Mouse (Mus musculus) CH12.LX (cell line): ENCODE results near the gene Fgf8. TPM values are rescaled to one million over a fixed set of nuclear protein-coding genes. Genes with fewer than 3 reads are reported as not detected.

Experiments used
- DNase-seq: peaks from one replicate; pipeline ENCODE4 v3.0.0-alpha.2; 2013; ENCODE audit errors: extremely low read depth
- H3K27ac ChIP-seq: 2 replicates; pipeline ENCODE4 v1.5.1; 2012; ENCODE audit warnings: low read depth, mild to moderate bottlenecking, control low read depth, moderate library complexity; ENCODE audit not compliant: insufficient read depth
- H3K27me3 ChIP-seq: replicated peaks from 2 replicates; pipeline ENCODE3; 2012; ENCODE audit warnings: inconsistent platforms
- H3K36me3 ChIP-seq, 2 experiments: replicated peaks in 1 of 2; 2 replicates each; pipeline versions ENCODE3 to v1.6.1; 2012; ENCODE audit warnings: inconsistent platforms in 1 of 2, low read length in 1 of 2, mild to moderate bottlenecking in 1 of 2, mixed read lengths in 1 of 2, moderate library complexity in 1 of 2; ENCODE audit not compliant: control insufficient read depth in 1 of 2, insufficient read depth in 1 of 2
- H3K4me1 ChIP-seq, 2 experiments: 2 replicates each; pipeline ENCODE4 v1.6.1; 2012; ENCODE audit warnings: inconsistent platforms in 1 of 2, moderate library complexity in 1 of 2; ENCODE audit not compliant: insufficient read depth in 2 of 2, control insufficient read depth in 1 of 2
- H3K4me2 ChIP-seq: 2 replicates; pipeline ENCODE4 v1.6.1; 2012; ENCODE audit warnings: low read depth, mild to moderate bottlenecking, control low read depth; ENCODE audit not compliant: poor library complexity, insufficient read depth, severe bottlenecking
- H3K4me3 ChIP-seq, 3 experiments: fragments of 150-350 bp in 1 of 3; sonication (generic) in 1 of 3; replicated peaks in 1 of 3; 2 replicates each; pipeline versions ENCODE3 to v1.5.1; 2011 to 2012; ENCODE audit warnings: low read depth in 2 of 3, low read length in 2 of 3, mild to moderate bottlenecking in 2 of 3, moderate library complexity in 2 of 3, control low read depth in 1 of 3, improper control_type of control experiment in 1 of 3, inconsistent platforms in 1 of 3, mixed read lengths in 1 of 3; ENCODE audit not compliant: poor library complexity in 1 of 3
- H3K79me2 ChIP-seq: replicated peaks from 2 replicates; pipeline ENCODE4 v1.6.1; 2012; ENCODE audit warnings: mild to moderate bottlenecking, moderate library complexity; ENCODE audit not compliant: control insufficient read depth, poor library complexity, insufficient read depth, severe bottlenecking; ENCODE audit errors: extremely low read depth
- H3K9ac ChIP-seq: 2 replicates; pipeline ENCODE4 v1.6.1; 2012; ENCODE audit warnings: low read depth, mild to moderate bottlenecking, control low read depth, moderate library complexity; ENCODE audit not compliant: insufficient read depth
- H3K9me3 ChIP-seq: replicated peaks from 2 replicates; pipeline ENCODE3; 2012; ENCODE audit warnings: low read length, inconsistent platforms, mixed read lengths
- CTCF ChIP-seq, 2 experiments: IDR thresholded peaks in 1 of 2; conservative IDR thresholded peaks in 1 of 2; 2 replicates each; pipeline ENCODE4 v1.5.1; 2011 to 2012; ENCODE audit warnings: low read depth in 2 of 2, low read length in 2 of 2, improper control_type of control experiment in 1 of 2, inconsistent platforms in 1 of 2, mild to moderate bottlenecking in 1 of 2, moderate library complexity in 1 of 2
- GABPA ChIP-seq: IDR thresholded peaks from 2 replicates; pipeline ENCODE4 v1.6.1; 2012; ENCODE audit warnings: low read depth, low read length, improper control_type of control experiment, inconsistent platforms; ENCODE audit not compliant: insufficient replicate concordance
- MEF2A ChIP-seq: IDR thresholded peaks from 2 replicates; pipeline ENCODE4 v1.6.1; 2014; ENCODE audit warnings: low read depth, mild to moderate bottlenecking, inconsistent platforms, low read length, improper control_type of control experiment, borderline replicate concordance
- NELFE ChIP-seq: IDR thresholded peaks from 2 replicates; pipeline ENCODE4 v1.6.1; 2011; ENCODE audit warnings: low read depth, low read length, improper control_type of control experiment
- POLR2A ChIP-seq: IDR thresholded peaks from 2 replicates; pipeline ENCODE4 v1.6.1; 2011; ENCODE audit warnings: low read depth, mild to moderate bottlenecking, improper control_type of control experiment, low read length
- POLR2AphosphoS2 ChIP-seq: IDR thresholded peaks from 2 replicates; pipeline ENCODE4 v1.6.1; 2011; ENCODE audit warnings: low read depth, low read length, improper control_type of control experiment
- RAD21 ChIP-seq: IDR thresholded peaks from 2 replicates; pipeline ENCODE4 v1.6.1; 2011; ENCODE audit warnings: low read depth, mild to moderate bottlenecking, low read length, improper control_type of control experiment, moderate library complexity
- RCOR1 ChIP-seq: conservative IDR thresholded peaks from 2 replicates; pipeline ENCODE4 v1.6.1; 2012; ENCODE audit warnings: low read depth, mild to moderate bottlenecking, inconsistent platforms, low read length, improper control_type of control experiment
- SIN3A ChIP-seq: IDR thresholded peaks from 2 replicates; pipeline ENCODE4 v1.6.1; 2012; ENCODE audit warnings: low read length, improper control_type of control experiment, inconsistent platforms
- TCF12 ChIP-seq: IDR thresholded peaks from 2 replicates; pipeline ENCODE4 v1.6.1; 2014; ENCODE audit warnings: low read depth, mild to moderate bottlenecking, inconsistent platforms, low read length, improper control_type of control experiment
- ZKSCAN1 ChIP-seq: IDR thresholded peaks from 2 replicates; pipeline ENCODE4 v1.6.1; 2012; ENCODE audit warnings: low read depth, inconsistent platforms, low read length, improper control_type of control experiment, borderline replicate concordance
- dilution Hi-C: fragments of 300-500 bp; cut with MboI; formaldehyde crosslinking; loops from 2 replicates; pipeline ENCODE4 v1.14.3; 2020; ENCODE audit warnings: low sequenced_read_pairs; ENCODE audit not compliant: extremely low pct_unique_long_range_greater_than_20kb, extremely low pct_ligation_motif_present
- in situ Hi-C: fragments of 300-500 bp; cut with MboI; formaldehyde crosslinking; loops from 3 replicates; pipeline ENCODE4 v1.14.3; 2019; ENCODE audit warnings: low sequenced_read_pairs, low pct_ligation_motif_present, low pct_unique_long_range_greater_than_20kb, mixed read lengths
- polyA plus RNA-seq: library from polyadenylated mRNA; unstranded; fragments of >175 nt; gene quantifications from 2 replicates; pipeline ENCODE4 v1.2.1, GENCODE M21; 2012; ENCODE audit warnings: low read depth; ENCODE audit not compliant: insufficient read length
- total RNA-seq, 2 experiments: library from RNA; depleted of rRNA; stranded (reverse); fragments of 300-350 nt in 1 of 2; fragments of >200 nt in 1 of 2; gene quantifications; 2 replicates each; pipeline ENCODE4 v1.2.3; 2012 to 2014

Fgf8 gene
- total and polyA plus RNA-seq, 3 experiments, result not detected

GRCm38 (mm10) chr19:45722188-45722587 is 20.5 kb downstream of the Fgf8 start:
- H3K27me3 ChIP-seq, result no peaks in the 10 kb centered on the region
- no peak overlapping the region for H3K4me2 ChIP-seq
- TF ChIP-seq SIN3A, result no peak
- peak in 1 of 2 experiments; percentile 33; a peak in 2 of 4 replicates for TF ChIP-seq CTCF (conservative IDR thresholded peaks at IDR 0.05 in 1 of 2, IDR thresholded peaks at IDR 0.05 in 1 of 2; ENCODE audit: low read depth in 2 of 2, low read length in 2 of 2)
- H3K27ac ChIP-seq, result no peak overlapping the region
- no peaks in the 10 kb centered on the region for H3K36me3 ChIP-seq
- no peak for DNase-seq
- dilution Hi-C loops, result no loop called here
- H3K4me3 ChIP-seq, result no peak overlapping the region
- peaks cover 3% of the 10 kb centered on the region in 2 experiments; a peak in 2 of 4 replicates for H3K4me1 ChIP-seq
- H3K9me3 ChIP-seq, result no peaks in the 10 kb centered on the region
- in situ Hi-C loops, result no loop called here
- H3K79me2 ChIP-seq, result no peaks in the 10 kb centered on the region
- no peak overlapping the region for H3K9ac ChIP-seq

GRCm38 (mm10) chr19:45718286-45718685 is 24.4 kb downstream of the Fgf8 start:
- dilution Hi-C loops, result no loop called here
- Histone ChIP-seq H3K4me3 (no peak overlapping the region), H3K4me1 (peaks cover 0 to 3% of the 10 kb centered on the region in 2 experiments; a peak in 1 of 4 replicates), H3K79me2 (no peaks in the 10 kb centered on the region), H3K36me3 (no peaks in the 10 kb centered on the region), H3K27me3 (no peaks in the 10 kb centered on the region), H3K27ac (no peak overlapping the region), H3K9me3 (no peaks in the 10 kb centered on the region), H3K9ac (no peak overlapping the region), H3K4me2 (no peak overlapping the region)
- in situ Hi-C loops, result no loop called here
- DNase-seq, result no peak
- TF ChIP-seq POLR2A, result no peak
- no peak for TF ChIP-seq TCF12
- no peak for TF ChIP-seq GABPA
- no peak for TF ChIP-seq CTCF (conservative IDR thresholded peaks at IDR 0.05 in 1 of 2, IDR thresholded peaks at IDR 0.05 in 1 of 2; ENCODE audit: low read depth in 2 of 2, low read length in 2 of 2)
- TF ChIP-seq ZKSCAN1, result no peak
- no peak for TF ChIP-seq RAD21
- TF ChIP-seq RCOR1, result no peak

- H3K27ac ChIP-seq, result no peak overlapping the region
- H3K4me2 ChIP-seq, result no peak overlapping the region
- H3K4me3 ChIP-seq, result no peak overlapping the region
- dilution Hi-C loops (no loop called here), in situ Hi-C loops (no loop called here)
- DNase-seq, result no peak
- H3K9me3 ChIP-seq, result no peaks in the 10 kb centered on the region
- TF ChIP-seq POLR2AphosphoS2 (no peak), NELFE (no peak), MEF2A (no peak)
- no peak overlapping the region for H3K9ac ChIP-seq
- peaks cover 0 to 3% of the 10 kb centered on the region in 2 experiments; a peak in 1 of 4 replicates for H3K4me1 ChIP-seq
- no peaks in the 10 kb centered on the region for H3K27me3 ChIP-seq
- no peaks in the 10 kb centered on the region for H3K79me2 ChIP-seq
- H3K36me3 ChIP-seq, result no peaks in the 10 kb centered on the region
Observed at GRCm38 (mm10) chr19:45717493-45718220, 25.1 kb downstream of the Fgf8 start.
